Mouse (Mus musculus): ENCODE results near the gene Trip13. TPM values are rescaled to one million over a fixed set of nuclear protein-coding genes. Genes with fewer than 3 reads are reported as not detected.

Gene Trip13
- polyA plus RNA-seq, 2 experiments from 2014 or later = 6.4 to 7.6 TPM

GRCm38 (mm10) chr13:73886601-73887000 is 51.0 kb downstream of the Trip13 start:
- ATAC-seq = no peak

GRCm38 (mm10) chr13:73886066-73886465 is 51.5 kb downstream of the Trip13 start:
- ATAC-seq = no peak

DNA sequence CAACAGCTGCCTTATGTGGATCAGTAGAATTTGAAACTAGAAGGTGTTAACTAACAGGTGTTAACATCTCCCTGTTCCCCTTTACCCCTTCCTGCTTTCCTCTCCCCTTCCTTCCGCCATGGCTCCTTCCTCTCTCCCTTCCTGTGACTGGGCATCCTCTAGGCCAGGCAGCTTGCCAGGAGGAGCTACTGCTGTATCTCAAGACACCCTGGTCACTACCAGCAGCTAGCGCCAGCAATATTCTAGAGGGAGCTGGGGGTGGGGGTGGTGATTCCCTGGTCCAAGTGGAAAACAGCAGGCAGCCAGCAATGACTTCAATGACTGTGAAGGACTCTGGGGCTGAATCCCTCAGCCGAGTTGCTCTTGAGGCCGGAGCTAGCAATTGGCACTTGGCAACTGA is 51.9 kb downstream of the Trip13 start:
- ATAC-seq = no peak

DNA sequence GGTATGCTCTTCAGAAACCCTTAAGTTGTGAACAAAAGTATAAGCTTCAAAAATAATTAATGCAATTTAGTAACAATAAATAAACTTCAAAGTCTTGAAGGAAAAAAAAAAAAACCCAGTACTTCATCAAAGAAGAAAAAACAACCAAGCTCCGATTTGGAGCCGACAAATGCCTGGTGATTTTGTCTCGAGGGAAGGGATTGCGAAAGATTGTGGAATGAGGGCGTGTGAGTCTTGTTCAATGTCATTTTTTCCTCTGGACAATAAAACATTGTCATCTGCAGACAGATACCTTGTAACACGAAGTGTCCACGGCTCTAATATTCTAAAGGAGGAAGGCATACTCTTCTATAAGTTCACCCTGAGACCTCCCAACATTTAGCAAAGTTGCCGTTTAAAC is 56.2 kb downstream of the Trip13 start:
- ATAC-seq = no peak

GRCm38 (mm10) chr13:73879824-73880223 is 57.8 kb downstream of the Trip13 start:
- no peak for ATAC-seq

DNA sequence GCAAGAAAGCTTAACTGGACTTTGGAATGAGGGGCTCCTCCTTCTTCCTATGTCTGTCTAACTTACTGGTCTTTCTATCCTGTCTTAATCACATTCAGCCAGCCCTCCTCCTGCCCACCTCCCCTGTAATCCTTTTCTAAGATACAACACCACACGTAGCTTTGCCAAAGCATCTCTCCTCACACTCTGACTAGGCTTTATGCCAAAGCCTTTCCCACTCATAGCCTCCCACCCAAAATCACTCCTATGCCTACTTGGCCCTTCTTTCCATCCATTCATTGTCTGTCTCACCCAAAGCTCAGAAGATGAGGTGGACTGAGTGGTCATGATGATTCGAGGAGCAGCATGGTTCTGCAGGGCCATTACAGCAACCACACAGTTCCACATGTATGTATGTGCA is 65.4 kb downstream of the Trip13 start:
- ATAC-seq = no peak

Other genes with a start within 250 kb of the Trip13 start
- under 1 TPM in 1 of 2 experiments, not detected in 1; 0.26 TPM for gene Slc6a19, start 232.9 kb downstream of the Trip13 start, polyA plus RNA-seq (2017; shearing (Covaris generic))
- 10 to 100 TPM; 30.3 to 34.9 TPM for gene Slc12a7, start 204.7 kb downstream of the Trip13 start, polyA plus RNA-seq (2017; shearing (Covaris generic))
- under 1 TPM in 1 of 2 experiments, not detected in 1; 0.19 TPM for gene Nkd2, start 90.2 kb downstream of the Trip13 start, polyA plus RNA-seq (2017; shearing (Covaris generic))
- 10 to 100 TPM; 50.4 to 63.1 TPM for gene Brd9, start within 50 bp of the Trip13 start, polyA plus RNA-seq (2017; shearing (Covaris generic))
- gene Zdhhc11, start 26.1 kb upstream of the Trip13 start, polyA plus RNA-seq (2017; shearing (Covaris generic)) = not detected
- gene Tppp, start 71.6 kb upstream of the Trip13 start, polyA plus RNA-seq (2017; shearing (Covaris generic)) = under 1 TPM; 0.24 to 0.73 TPM
- 1 to 10 TPM; 5.0 to 9.5 TPM for gene Cep72, start 124.5 kb upstream of the Trip13 start, polyA plus RNA-seq (2017; shearing (Covaris generic))
- not detected for gene Slc9a3, start 183.7 kb upstream of the Trip13 start, polyA plus RNA-seq (2017; shearing (Covaris generic))

Data from activated CD4-positive, CD25-positive, alpha-beta regulatory T cell, adult 4 months (primary cell).